Mouse (Mus musculus) hindbrain, embryonic 11.5 days (tissue): ENCODE measurements around the gene Ube2h. TPM values are rescaled to one million over a fixed set of nuclear protein-coding genes. Genes with fewer than 3 reads are reported as not detected.

Experiments used
- ATAC-seq: fragments of 200-750 bp; cut with Nextera tagmentation; 2 replicates; pipeline ENCODE4 v1.8.0; 2017; ENCODE audit warnings: mild to moderate bottlenecking, moderate TSS enrichment, moderate library complexity; ENCODE audit not compliant: low FRiP score
- DNase-seq: peaks from one replicate; pipeline ENCODE4 v3.0.0-alpha.2; 2015; ENCODE audit warnings: low spot score
- H3K27ac ChIP-seq: fragments of 300-500 bp; sonication (generic); 2 replicates; pipeline ENCODE4 v1.5.1; 2014; ENCODE audit warnings: mild to moderate bottlenecking, low read depth, low read length
- H3K27me3 ChIP-seq: fragments of 300-500 bp; sonication (generic); 2 replicates; pipeline ENCODE4 v1.6.1; 2014; ENCODE audit warnings: mild to moderate bottlenecking, low read length, moderate library complexity, mixed read lengths; ENCODE audit not compliant: control insufficient read depth, insufficient read depth
- H3K36me3 ChIP-seq: fragments of 300-500 bp; sonication (generic); 2 replicates; pipeline ENCODE4 v1.6.1; 2014; ENCODE audit warnings: mild to moderate bottlenecking, low read length, moderate library complexity, mixed read lengths; ENCODE audit not compliant: control insufficient read depth, insufficient read depth
- H3K4me1 ChIP-seq: fragments of 300-500 bp; sonication (generic); replicated peaks from 2 replicates; pipeline ENCODE4 v1.6.1; 2014; ENCODE audit warnings: low read length, mixed read lengths; ENCODE audit not compliant: control insufficient read depth, insufficient read depth
- H3K4me2 ChIP-seq: fragments of 300-500 bp; sonication (generic); replicated peaks from 2 replicates; pipeline ENCODE4 v1.6.1; 2014; ENCODE audit warnings: mild to moderate bottlenecking, low read depth, low read length
- H3K4me3 ChIP-seq: fragments of 300-500 bp; sonication (generic); 2 replicates; pipeline ENCODE4 v1.5.1; 2014; ENCODE audit warnings: low read depth, low read length
- H3K9ac ChIP-seq: fragments of 300-500 bp; sonication (generic); 2 replicates; pipeline ENCODE4 v1.6.1; 2014; ENCODE audit warnings: low read depth, low read length
- H3K9me3 ChIP-seq: fragments of 300-500 bp; sonication (generic); 2 replicates; pipeline ENCODE4 v1.6.1; 2016; ENCODE audit warnings: low read length; ENCODE audit not compliant: control insufficient read depth
- WGBS: fragments of 180-500 bp; shearing (Covaris S2); extraction: QIAGEN DNeasy Blood & Tissue Kit; methylation state at CpG from one replicate; pipeline ENCODE4 v1.1.7; 2014; 5-methylcytosine and 5-hydroxymethylcytosine counted together
- polyA plus RNA-seq: library from polyadenylated mRNA; unstranded; fragments of >200 nt; fragmentation: Nextera tagmentation; extraction: Ambion mirVana; gene quantifications from 2 replicates; pipeline ENCODE4 v1.2.1, GENCODE M21; 2014

Gene Ube2h
- polyA plus RNA-seq, 1 experiment from 2014 or later = 56.1 TPM

DNA sequence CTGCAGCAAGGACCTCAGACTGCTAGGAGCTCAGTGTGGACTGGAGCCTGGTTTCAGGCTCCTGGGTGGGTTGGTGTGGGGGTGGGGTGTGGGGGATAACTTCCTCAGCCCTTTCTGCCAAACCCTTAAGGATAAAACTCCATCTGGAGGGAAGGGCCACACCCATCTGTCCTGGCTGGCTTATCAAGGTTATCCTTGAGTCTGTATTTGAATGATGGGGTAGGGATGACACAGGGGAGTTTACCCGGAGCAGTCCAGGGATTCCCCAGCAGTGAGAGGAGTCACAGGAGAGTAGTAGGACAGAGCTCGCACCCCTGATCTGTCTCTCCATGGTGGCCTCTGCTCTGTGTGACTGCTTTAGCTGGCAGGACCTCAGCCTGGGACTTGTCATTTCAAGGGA lies 124.0 kb downstream of the Ube2h start:
- Histone ChIP-seq H3K27ac (no peak overlapping the region), H3K36me3 (no peaks in the 10 kb centered on the region), H3K9me3 (no peaks in the 10 kb centered on the region), H3K4me1 (peaks cover 7% of the 10 kb centered on the region; the same call in 1 of the 2 replicates), H3K4me3 (no peak overlapping the region), H3K9ac (no peak overlapping the region), H3K4me2 (no peak overlapping the region), H3K27me3 (peaks cover 61% of the 10 kb centered on the region)
- ATAC-seq = no peak
- 42% methylated on average over 2 of the region's 2 CpGs for WGBS
- no peak for DNase-seq

DNA sequence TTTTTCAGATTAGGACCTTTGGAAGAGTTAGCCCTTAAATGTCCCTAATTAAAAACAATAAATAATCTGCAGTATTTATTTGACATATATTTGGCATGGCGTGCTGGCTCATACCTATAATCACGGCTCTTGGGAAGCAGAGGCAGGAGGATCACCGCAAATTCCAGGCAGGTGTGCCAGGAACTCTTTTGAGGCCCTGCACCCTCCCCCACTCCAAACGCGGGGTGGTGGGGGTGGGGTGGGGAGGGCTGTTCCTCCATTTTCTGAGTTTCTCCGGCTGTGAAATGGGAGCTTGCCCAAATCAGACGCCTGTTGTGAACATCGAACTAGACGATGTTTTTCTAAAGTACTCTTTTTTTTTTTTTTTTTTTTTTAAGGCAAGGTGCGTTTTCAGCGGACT lies 125.3 kb downstream of the Ube2h start:
- Histone ChIP-seq H3K4me2 (no peak overlapping the region), H3K36me3 (no peaks in the 10 kb centered on the region), H3K9ac (no peak overlapping the region), H3K9me3 (no peaks in the 10 kb centered on the region), H3K4me1 (peaks cover 13% of the 10 kb centered on the region), H3K27me3 (peaks cover 73% of the 10 kb centered on the region), H3K27ac (no peak overlapping the region), H3K4me3 (no peak overlapping the region)
- DNase-seq (no peak), ATAC-seq (no peak)
- WGBS = 21% methylated on average over 11 of the region's 11 CpGs

DNA sequence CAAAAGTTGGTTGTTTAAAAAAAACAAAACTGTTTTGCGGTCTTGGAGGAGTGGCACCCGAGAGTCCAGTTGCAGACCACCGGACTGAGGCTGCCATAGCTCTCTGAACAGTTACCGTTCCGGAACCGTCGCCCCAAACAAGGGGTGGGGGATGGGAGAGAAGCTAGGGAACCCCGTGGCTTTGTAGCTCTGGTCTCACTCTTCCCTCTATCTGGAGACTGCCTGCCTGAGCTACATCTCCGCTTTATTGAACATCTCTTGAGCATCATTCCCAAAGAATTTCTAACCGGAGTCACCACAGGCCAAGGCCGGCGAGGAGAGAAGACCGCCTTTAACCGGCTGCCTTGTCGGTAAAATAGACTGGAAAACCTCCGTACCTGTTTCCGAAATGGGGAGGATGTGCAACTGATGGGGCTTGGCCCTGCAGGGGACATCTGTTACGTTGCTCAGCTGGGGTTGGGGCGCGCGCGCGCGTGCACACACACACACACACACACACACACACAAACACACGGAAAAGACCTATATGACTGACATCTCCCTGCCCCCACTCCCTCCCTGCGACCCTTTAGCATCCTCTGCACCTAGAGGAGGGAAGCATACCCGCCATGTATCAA lies 126.2 kb downstream of the Ube2h start:
- H3K4me3 ChIP-seq = no peak overlapping the region
- H3K27me3 ChIP-seq = peaks cover 83% of the 10 kb centered on the region
- ATAC-seq (no peak), DNase-seq (peak; percentile 56)
- H3K4me1 ChIP-seq = peaks cover 16% of the 10 kb centered on the region
- H3K27ac ChIP-seq = no peak overlapping the region
- 2% methylated on average over 27 of the region's 27 CpGs for WGBS
- H3K4me2 ChIP-seq = no peak overlapping the region
- no peak overlapping the region for H3K9ac ChIP-seq
- no peaks in the 10 kb centered on the region for H3K36me3 ChIP-seq
- H3K9me3 ChIP-seq = no peaks in the 10 kb centered on the region

DNA sequence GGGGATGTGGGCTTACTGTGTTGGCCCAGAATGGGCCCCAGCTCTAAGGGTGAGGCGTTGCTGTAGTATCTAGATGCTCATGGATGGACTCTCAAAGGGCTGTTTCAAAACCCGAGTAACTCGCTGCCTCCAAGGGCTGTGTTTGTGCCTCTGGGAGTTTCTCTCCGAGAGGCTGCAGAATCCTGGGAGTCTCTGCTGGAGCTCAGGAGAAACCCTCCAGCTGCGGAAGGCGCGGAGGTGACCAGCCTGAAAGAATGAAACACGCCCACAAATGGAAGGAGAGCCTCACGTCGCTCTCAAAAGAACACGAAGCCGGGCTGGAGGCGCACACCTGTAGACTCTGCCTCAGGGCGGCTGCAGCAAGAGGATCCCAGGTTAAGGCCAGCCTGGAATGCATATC lies 127.0 kb downstream of the Ube2h start:
- Histone ChIP-seq H3K27me3 (peaks cover 91% of the 10 kb centered on the region), H3K4me1 (peaks cover 19% of the 10 kb centered on the region), H3K4me2 (no peak overlapping the region), H3K9me3 (no peaks in the 10 kb centered on the region), H3K36me3 (no peaks in the 10 kb centered on the region), H3K9ac (no peak overlapping the region), H3K4me3 (no peak overlapping the region), H3K27ac (no peak overlapping the region)
- WGBS = 2% methylated on average over 14 of the region's 14 CpGs
- no peak for ATAC-seq
- peak; percentile 62 for DNase-seq

DNA sequence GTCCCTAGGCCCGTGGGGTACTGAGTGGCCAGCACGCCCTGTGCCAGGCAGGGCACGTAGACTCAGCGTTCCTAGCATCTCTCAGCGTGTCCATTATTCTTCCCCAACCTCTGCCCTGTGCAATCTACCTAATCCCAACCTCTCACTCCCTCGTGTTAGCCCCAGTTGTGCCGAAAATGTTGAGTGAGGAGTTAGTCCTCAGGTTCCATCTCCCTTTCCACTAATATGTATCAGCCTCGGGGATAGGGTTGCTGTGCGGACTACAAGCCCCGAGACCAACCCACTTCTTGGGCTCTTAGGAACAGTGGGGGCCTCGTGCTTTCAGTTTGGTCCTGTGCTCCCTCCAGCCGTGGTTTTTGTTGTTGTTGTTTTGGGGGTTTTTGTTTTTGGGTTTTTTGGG lies 127.8 kb downstream of the Ube2h start:
- Histone ChIP-seq H3K36me3 (no peaks in the 10 kb centered on the region), H3K4me1 (peaks cover 19% of the 10 kb centered on the region), H3K4me3 (no peak overlapping the region), H3K27ac (no peak overlapping the region), H3K27me3 (peaks cover 97% of the 10 kb centered on the region), H3K9ac (no peak overlapping the region), H3K4me2 (no peak overlapping the region), H3K9me3 (no peaks in the 10 kb centered on the region)
- no peak for ATAC-seq
- DNase-seq = peak; percentile 55
- under 1% methylated on average over 12 of the region's 12 CpGs for WGBS

DNA sequence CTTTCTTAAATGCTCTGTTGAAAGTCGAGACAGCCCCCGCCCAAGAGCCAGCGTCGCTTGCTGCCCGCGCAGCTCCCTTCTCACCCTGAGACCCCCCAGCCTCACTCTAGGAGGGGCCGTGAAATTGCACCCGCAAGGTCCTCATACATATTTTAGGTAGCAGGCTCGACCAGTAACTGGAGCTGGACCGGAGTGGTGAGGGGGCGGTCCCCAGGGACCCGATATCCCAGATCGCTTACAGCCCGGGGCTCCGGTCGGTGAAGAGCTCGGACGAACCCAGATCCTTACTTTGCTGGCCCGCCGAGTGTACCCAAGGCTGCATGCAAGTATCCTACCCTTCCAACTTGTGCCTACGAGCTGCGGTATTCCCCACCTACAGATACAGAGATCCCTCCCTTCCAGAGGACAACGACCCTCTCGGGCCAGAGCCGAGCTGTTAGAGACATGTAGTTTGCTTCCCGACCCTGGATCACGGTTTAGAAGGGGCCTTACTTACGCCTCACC lies 128.4 kb downstream of the Ube2h start:
- H3K9me3 ChIP-seq = no peaks in the 10 kb centered on the region
- H3K4me1 ChIP-seq = peaks cover 19% of the 10 kb centered on the region
- DNase-seq (peak; percentile 64), ATAC-seq (peak; percentile 14; the same call in 1 of the 2 replicates)
- peak overlapping the region; percentile 17; the same call in 1 of the 2 replicates for H3K4me3 ChIP-seq
- no peak overlapping the region for H3K9ac ChIP-seq
- peak overlapping the region; percentile 29 for H3K4me2 ChIP-seq
- no peak overlapping the region for H3K27ac ChIP-seq
- H3K36me3 ChIP-seq = no peaks in the 10 kb centered on the region
- WGBS = 1% methylated on average over 28 of the region's 28 CpGs
- H3K27me3 ChIP-seq = peaks cover 97% of the 10 kb centered on the region

DNA sequence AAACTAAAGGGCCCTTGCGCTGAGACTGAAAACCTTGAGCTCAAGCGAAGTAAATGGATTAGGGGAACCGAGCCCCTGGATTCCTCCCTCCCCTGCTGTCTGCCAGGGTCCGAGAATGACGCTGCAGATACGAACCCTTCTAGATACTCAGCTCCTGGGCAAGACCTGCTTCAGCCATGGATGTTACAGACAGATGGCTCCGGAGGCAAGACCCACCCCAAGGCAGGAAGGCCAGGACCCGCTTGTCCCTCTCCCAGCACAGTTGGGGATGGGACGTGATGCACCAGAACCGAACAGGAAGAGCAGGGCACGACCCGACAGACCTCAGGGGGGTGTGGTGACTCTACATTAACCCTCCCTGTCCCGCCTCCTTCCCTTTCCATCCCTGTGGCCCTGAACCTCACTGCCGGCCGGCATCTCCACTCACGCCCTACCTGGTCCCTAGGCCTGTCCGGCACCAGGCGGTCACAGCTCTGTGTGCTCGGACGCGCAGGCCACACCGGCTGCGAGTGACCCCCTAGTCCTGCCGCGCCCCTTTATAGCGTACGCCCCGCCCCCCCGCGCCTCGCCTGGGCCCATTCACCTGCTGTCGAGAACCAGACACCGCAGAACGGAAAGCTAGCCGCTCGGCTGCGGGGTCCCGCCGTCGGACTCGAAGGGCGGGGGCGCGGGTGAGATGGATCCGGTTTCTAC lies 129.0 kb downstream of the Ube2h start:
- peaks cover 97% of the 10 kb centered on the region for H3K27me3 ChIP-seq
- H3K4me1 ChIP-seq = peaks cover 19% of the 10 kb centered on the region
- 0 out of 2 replicates have a peak overlapping the region, but pooled peaks have one; percentile 27 for H3K27ac ChIP-seq
- WGBS = 1% methylated on average over 44 of the region's 45 CpGs
- ATAC-seq (no peak), DNase-seq (peak; percentile 58)
- no peak overlapping the region for H3K9ac ChIP-seq
- H3K9me3 ChIP-seq = no peaks in the 10 kb centered on the region
- peak overlapping the region; percentile 29 for H3K4me2 ChIP-seq
- no peaks in the 10 kb centered on the region for H3K36me3 ChIP-seq
- H3K4me3 ChIP-seq = peak overlapping the region; percentile 17

DNA sequence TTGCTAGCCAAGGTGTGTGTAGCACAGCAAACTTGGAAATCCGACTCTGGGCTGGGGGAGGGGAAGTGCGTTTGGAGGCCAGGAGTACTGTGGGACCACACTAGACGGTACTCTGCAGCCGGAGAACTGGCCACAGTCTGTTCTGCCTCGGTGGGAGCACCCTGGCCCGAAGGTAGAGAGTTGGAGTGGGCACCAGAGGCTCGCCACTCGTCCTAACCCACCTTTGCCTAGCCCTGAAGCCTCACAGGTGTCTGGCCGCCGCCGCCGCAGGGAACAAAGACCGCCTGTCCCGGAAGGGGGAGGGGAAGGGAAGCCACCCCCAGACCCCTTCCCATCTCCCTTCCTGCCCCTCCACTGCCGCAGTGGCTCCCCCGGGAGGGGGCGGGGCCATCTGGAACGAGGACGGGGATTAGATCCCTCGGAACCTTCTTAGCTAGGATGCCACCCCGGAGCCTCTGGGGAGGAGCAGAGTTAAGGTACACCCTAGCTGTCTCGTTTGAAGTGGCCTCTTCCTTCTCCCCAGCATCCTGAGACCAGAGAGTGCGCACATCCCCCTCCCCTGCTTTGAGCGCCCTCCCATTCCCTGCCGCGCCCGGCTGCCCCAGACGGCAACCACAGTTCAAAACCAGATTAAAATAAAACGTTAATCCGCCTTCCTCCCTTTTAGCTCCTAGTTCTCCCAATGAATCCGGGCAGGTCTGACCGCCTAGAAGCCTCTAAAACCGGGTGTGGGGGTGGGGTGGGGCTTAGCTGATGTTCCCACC lies 129.7 kb downstream of the Ube2h start:
- Histone ChIP-seq H3K4me2 (peak overlapping the region; percentile 32), H3K9me3 (no peaks in the 10 kb centered on the region)
- ATAC-seq = peak; percentile 3; the same call in 1 of the 2 replicates

More for the DNA sequence above, 129.7 kb downstream of the Ube2h start:
- DNase-seq = peak; percentile 64
- 0 out of 2 replicates have a peak overlapping the region, but pooled peaks have one; percentile 27 for H3K27ac ChIP-seq
- peaks cover 96% of the 10 kb centered on the region for H3K27me3 ChIP-seq
- H3K4me1 ChIP-seq = peaks cover 19% of the 10 kb centered on the region
- WGBS = under 1% methylated on average over 31 of the region's 33 CpGs
- no peaks in the 10 kb centered on the region for H3K36me3 ChIP-seq
- H3K4me3 ChIP-seq = peak overlapping the region; percentile 27
- no peak overlapping the region for H3K9ac ChIP-seq
